Mouse (Mus musculus) CD4-positive helper T cell, adult 2 months (primary cell): ENCODE results near the gene Rnf111.
"Not testable (repeated sequence)": the region's sequence is repeated elsewhere in the genome, so short reads cannot be mapped to it uniquely, and the experiment has no call there.

Source experiments
- DNase-seq: peaks from one replicate; pipeline ENCODE4 v3.0.0-alpha.2; 2012; ENCODE audit warnings: low read depth, missing footprints, low spot score

Gene Rnf111

DNA sequence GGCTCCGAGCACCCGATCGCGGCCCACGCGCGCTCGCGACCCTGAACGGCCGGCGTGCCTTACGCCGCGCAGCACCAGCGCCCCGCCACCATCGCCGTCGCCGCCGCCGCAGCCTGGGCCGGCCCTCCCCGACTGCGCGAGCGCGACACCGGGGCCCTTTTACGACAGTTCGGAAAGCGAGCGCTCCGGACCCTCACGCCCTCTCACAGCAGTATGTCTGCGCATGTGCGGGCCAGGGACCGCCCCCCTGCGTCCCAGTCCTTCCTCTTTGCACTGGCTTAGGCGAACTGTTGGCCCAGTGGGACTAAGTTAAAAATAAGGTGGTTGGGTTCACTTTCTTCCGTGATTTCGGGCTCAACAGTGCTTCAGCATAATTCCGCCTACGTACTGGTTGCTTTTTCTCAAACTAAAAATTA, at the start of gene Rnf111:
Gene Rnf111, minus strand, starts transcription at position 100 of the 416 bp plus-strand sequence.
- DNase-seq, result peak; percentile 97

DNA sequence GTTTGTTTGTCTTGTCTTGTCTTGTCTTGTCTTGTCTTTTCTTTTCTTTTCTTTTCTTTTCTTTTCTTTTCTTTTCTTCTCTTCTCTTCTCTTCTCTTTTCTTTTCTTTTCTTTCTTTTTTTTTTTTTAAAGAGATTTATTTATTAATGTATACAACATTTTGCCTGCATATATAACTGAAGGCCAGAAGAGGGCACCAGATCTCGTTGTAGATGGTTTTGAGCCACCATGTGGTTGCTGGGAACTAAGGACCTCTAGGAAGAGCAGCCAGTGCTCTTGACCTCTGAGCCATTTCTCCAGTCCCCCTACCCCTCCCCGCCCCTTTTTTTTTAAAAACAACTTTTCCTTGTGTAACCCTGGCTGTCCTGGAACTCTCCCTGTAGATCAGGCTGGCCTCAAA, 48.7 kb upstream of the Rnf111 start:
- not testable (repeated sequence) for DNase-seq

DNA sequence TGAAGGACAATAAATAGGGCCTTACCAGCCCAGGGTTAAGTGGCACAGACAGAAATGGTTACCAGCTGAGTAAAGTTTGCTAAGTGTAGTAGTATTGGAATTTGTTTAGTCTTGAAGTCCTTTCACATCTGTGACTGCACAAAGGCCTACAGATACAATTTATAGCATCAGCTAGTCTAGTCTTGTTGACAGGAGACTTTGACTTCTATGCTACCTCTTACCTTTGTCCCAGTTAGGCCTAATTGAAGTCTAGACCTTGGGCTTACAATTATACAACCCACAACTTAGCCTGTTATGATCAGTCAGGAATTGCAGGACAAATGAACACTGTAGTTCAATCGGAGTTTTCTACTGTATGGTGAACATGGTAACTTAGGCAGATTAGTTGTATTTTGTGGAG, 48.0 kb upstream of the Rnf111 start:
- no peak for DNase-seq

DNA sequence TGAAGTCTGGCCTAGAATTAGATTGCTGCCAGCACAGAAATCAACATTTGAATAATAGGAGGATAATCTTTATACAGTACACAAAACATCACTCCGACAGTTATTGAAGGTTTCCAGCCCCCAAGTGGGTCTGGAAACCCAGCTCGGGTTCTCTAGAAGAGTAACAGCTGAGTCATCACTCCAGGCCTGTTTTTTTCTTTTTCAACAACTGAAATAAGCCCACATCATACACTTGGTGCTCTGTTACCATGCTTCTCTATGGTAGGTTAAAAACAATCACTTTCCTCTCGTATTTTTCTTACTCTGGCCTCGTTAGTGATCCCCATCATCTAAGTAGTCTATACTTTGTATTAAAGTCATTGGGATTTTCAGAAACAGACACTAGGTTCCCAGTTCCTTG, 44.8 kb upstream of the Rnf111 start:
- no peak for DNase-seq

DNA sequence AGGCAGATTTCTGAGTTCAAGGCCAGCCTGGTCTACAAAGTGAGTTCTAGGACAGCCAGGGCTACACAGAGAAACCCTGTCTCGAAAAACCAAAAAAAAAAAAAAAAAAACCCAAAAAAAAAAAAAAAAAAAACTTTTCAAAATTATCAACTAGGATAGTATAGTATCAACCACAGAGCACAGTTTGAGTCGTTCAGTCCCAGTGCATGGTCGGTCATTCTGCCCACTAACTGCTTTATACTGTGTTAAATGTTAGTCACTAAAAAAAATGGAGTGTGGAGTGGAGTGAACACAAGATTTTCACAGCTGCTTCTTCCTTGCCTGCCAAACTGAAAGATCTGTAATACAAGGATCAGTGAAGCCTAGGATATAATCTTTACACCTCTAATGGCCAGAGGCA, 43.1 kb upstream of the Rnf111 start:
- DNase-seq, result not testable (repeated sequence)

- DNase-seq, result no peak
Observed at GRCm38 (mm10) chr9:70544831-70545230, 41.3 kb upstream of the Rnf111 start.

DNA sequence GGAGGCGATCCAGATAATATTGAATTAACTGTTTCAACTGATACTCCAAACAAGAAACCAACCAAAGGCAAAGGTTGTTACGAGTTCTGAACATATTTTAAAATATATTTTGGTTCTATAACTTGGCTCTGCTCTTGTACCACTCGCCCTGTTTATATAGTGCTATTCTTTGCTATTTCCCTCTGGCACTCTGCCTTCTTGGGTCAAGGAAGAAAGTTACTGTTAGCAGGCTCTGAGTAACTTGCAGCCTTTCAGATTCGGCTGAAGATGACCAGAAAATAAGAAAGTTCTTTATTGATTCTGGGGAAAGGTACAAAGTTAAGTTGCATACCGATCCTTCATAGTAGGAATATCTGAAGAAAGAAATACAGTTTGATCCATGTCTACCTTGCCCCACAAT, 40.5 kb upstream of the Rnf111 start:
- no peak for DNase-seq

DNA sequence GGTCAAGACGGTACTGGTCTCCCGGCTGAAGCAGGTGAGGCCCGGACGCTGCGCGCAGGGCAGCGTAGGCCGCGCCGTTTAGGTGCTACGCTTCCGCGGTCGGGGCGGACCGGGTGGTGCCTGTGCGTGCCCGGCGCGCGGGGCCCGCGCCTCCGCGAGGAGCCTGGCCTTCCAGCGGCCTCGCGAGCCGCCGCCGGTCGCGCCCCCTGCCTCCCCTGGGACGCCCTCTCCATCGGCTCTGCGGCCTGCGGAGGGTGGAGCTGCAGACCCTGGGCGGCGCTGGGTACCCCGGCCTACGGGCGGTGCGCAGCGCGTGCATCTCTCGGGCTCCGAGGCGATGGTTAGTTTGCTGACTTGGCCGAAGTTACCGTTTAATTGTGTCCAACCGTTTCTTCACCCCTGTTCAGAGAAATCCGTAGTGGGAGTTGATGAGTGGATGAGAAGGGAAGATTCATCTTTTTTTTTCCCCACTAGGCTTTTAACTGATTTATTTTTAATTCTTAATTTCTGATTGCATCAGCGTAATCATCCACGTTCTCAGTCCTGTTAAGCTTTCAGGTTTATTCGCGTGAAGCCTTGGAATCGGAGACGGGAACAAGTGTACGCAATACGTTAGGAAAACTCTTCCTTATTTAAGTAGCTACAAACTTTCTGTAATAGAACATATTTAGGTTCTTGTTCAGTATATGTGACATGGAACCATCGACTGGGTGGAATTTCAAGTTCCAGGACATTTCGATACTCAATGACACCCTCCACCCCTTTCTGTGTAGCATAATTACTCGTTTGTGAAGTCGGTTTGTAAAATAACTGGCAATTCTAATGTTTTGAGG, 39.7 kb upstream of the Rnf111 start:
- DNase-seq, result peak; percentile 11

- DNase-seq, result peak; percentile 99
Observed at GRCm38 (mm10) chr9:70542305-70543041, 38.9 kb upstream of the Rnf111 start, which contains the start of gene Sltm. Sltm (plus strand) TSS chr9:70542754.

- DNase-seq, result peak; percentile 16
Observed at GRCm38 (mm10) chr9:70541584-70541983, 38.1 kb upstream of the Rnf111 start.

DNA sequence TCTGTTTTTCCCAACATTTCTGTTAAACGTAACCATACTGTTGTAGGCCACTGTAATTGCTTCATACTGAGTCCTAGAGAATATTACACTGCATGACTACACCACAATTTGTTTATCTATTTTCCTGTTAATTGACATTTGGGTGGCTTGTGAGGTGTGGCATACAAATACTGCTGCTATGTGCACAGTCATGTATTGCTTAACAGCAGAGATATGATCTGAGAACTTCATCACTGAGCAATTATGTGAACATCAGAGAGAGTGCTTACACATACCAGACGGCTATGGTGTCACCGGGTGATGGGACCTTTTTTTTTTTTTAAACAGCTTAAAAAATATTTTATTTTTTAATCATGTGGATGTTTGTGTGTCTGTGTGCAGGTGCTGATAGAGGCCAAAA, 29.8 kb upstream of the Rnf111 start:
- no peak for DNase-seq

GRCm38 (mm10) chr9:70524366-70524765, 20.8 kb upstream of the Rnf111 start:
- peak; percentile 24 for DNase-seq

GRCm38 (mm10) chr9:70523813-70524212, 20.3 kb upstream of the Rnf111 start:
- DNase-seq, result no peak

- no peak for DNase-seq
Observed at GRCm38 (mm10) chr9:70520651-70521050, 17.1 kb upstream of the Rnf111 start.

DNA sequence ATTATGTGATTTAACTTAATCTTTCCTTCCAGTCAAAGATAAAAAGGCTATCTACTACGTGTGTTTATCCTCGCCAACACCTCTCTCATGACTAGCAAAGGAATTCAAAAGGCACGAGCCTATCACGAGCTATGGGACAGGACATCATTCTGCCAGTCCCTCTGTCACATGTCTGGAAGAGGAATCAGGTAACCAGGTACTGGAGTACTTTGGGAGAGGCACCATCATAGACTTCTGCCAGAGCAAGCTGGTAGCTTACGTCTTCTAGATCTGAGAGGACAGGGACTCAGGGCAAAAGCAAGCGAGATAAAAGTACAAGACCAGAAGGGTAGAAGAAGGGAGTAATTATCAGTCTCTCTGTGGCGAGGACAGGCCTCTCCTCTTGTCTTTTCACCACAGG, 8.2 kb upstream of the Rnf111 start:
- DNase-seq, result no peak

DNA sequence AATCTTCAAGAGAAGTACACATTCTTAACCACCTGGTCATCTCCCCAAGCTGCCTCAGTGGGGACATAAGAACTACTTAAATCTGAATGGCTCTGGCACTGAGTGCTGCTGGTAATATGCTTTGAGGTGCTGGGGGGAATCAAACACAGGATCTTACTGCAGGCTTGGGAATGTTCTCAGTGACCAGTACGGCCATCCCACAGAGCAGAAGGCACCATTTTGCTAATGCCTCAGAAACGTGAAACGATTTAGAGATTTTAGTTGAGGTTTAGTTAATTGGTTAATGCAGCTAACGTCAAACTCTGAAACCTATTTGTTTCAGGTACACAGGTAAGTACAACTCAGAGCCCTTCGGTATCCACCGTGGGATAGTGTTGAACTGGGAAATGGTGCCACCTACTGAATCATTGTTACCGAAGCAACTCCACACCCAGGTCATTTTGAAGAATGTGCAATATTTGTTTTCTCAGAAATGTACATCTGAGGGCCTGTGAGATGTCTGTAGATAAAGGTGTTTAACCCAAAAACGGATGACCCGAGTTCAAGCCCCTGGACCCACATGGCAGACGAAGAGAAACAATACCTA, 7.6 kb upstream of the Rnf111 start:
- peak; percentile 27 for DNase-seq

DNA sequence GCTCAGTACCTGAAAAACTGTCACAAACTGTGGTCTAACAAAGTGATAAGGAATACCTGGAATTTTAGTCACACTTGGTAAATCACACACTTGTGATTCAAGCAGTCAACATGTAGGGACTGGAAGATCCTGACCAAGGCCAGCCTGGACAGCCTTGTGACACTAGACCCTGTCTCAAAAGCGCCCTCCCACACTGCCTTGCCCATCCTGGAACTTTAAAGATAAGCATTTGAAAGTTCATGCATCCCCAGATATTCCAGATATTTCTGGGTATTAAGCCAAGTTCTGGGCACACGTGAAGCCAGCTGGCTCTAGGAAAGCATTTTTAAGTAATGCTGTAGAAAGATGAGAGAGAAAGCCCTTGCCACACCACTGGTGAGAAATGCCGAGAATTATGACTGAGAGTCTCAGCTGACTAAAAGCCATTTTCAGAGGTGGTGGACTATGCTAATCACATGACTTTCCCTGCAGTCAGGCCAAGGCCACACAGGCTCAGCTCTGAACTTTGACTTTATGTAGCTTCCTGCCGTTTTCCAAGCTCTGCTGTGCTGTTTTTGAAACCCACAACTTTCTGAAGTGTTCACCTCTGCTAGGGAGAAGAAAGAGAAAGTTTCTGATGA, 6.5 kb upstream of the Rnf111 start:
- no peak for DNase-seq

DNA sequence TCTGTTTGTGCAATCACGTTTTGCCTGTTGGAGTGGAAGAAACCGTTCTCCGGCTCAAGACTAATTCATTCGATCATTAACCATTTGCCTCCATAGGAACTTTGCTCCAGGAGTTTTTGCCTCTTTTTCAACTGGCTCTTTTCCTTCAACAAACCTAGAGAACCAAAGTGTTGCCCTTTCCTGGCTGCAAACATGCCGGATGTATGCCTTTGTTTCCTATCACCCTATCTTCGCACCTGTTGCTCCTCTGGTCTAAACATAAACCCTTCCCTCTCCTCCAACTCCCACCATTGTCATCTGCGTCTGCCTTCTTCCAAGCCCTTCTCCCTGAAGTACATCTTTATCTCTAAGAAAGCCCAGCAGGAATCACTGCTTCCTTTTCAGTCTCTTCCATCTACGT, 3.3 kb upstream of the Rnf111 start:
- no peak for DNase-seq

DNA sequence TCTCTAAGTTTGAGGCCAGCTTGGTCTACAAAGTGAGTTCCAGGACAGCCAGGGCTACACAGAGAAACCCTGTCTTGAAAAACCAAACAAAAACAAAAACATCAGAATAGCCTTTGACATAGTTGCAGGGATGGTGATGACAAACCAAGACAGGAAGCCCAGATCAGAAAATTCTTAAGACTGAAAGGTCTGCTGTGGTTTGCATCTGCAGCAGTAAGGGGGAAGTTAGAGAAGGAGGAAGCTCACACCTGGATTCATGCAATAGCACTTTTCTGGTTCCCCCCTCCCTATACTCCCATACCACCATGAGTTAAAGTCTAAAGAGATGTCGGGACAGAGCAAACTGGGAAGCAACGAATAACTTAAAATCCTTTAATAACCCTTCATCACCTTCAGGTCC, 2.7 kb upstream of the Rnf111 start:
- DNase-seq, result peak; percentile 25

DNA sequence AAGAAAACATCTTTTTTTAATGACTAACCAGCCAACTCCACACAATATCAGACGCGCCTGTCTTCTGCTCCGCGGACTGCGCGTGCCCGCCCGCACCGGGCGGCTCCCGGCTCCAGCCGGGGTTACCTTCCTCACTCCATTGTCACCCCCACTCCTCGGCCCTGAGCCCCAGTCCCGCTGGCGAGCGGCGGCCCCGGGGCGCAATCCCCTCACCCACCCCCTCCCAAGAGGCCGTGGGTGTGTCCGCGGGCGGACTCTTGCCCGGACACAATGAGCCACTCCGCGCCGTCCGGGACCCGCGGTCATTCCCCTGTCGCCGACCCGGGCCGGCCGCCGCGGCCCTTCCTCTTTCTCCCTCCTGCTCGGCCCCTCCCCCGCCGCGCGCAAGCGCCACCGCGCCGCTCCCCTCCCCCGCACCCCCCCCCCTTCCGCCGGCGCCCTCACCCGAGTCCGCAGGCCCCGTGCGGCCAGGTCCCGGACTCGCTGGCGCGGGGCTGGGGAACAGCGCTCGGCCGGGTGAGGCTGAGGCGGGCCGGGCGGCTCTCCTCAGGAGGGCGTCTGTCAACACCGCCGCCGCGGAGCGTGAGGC, 416 bp downstream of the Rnf111 start:
- no peak for DNase-seq

DNA sequence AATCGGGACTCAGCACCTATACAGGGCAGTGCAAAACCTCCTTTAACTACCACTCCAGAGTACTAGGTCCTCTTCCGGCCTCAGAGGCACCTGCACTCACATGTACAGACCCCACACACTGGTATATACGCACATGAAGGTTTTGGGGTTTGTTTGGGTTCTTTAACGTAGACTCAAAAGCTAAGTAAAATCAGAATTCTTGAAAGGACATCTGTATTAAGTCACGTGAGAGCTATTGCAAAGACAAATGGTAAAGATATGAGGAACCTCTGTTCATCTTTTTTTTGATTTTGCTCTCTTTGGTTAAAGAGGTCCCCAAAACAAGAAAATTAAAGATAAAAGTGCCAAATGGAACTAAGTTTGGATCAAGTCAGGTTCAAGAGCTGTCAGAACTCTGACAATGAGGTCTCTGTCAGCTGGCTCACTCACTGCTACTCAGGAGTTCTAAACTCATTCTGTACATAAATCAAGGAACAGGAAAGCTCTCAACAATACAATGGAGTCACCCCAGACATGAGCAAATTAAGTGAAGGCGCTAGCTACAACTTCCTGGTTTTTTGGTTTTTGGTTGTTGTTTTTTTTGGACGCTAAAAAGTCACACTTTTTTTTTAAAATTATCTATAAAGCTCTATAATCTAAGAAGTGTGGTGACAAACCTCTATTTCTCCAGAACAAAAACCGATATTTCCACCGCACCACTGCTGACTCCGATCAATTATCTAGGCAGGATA, 1.1 kb downstream of the Rnf111 start:
- DNase-seq, result peak; percentile 21
